Mouse (Mus musculus) brain, embryonic 14.5 days (tissue): ENCODE measurements around the gene Usp36.

ENCODE experiments used
- CTCF ChIP-seq: fragments of 200-500 bp; IDR thresholded peaks from 2 replicates; pipeline ENCODE4 v1.5.1; 2012; ENCODE audit warnings: inconsistent platforms, mild to moderate bottlenecking, moderate library complexity, borderline replicate concordance; ENCODE audit not compliant: insufficient read depth, insufficient read length; ENCODE audit errors: extremely low read depth
- POLR2A ChIP-seq: fragments of 200-500 bp; IDR thresholded peaks from 2 replicates; pipeline ENCODE4 v1.6.1; 2012; ENCODE audit warnings: mild to moderate bottlenecking, inconsistent platforms, borderline replicate concordance; ENCODE audit not compliant: poor library complexity, insufficient read depth, insufficient read length, severe bottlenecking; ENCODE audit errors: extremely low read depth

DNA sequence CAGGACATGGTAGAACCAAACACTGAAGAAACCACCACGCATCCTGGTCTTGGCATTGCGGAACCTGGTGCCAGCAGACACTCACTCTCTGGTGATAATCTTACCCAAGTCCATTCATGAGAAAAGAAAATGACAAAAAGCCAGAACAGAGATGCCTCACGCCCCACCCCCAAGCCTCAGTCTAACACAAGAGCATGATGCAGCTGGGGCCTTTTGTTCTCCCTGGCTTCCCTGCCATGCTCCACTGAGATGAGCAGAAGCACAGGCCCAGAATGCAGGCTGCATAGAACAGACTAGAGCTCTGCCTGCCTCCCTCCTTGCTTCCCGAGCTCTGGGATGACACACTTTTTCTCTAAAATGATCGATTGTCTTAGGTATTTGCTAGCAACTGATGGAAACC lies 26.9 kb downstream of the Usp36 start:
- TF ChIP-seq CTCF (no peak), POLR2A (no peak)
